Mouse (Mus musculus): ENCODE measurements at regions not wholly inside any gene's neighbourhood (a gene's known extent, or its start where the extent isn't known, plus 50 kb on each side); places are given as distances from the start of the nearest gene placed in this dataset.

GRCm38 (mm10) chr3:118418981-118419380 is 142.9 kb upstream of the Dpyd start:
- peak; percentile 2 for DNase-seq (ENCODE audit: low read depth)

- no peak for DNase-seq (ENCODE audit: low read depth)
Observed at GRCm38 (mm10) chr3:118421701-118422100, 140.2 kb upstream of the Dpyd start.

GRCm38 (mm10) chr3:118425748-118426147 is 136.2 kb upstream of the Dpyd start:
- DNase-seq (ENCODE audit: low read depth): no peak

GRCm38 (mm10) chr3:118428523-118428922 is 133.4 kb upstream of the Dpyd start:
- DNase-seq (ENCODE audit: low read depth): peak; percentile 47

GRCm38 (mm10) chr3:118429825-118430630 is 131.9 kb upstream of the Dpyd start:
- DNase-seq (ENCODE audit: low read depth): no peak

GRCm38 (mm10) chr3:118430631-118430906 is 131.4 kb upstream of the Dpyd start:
- DNase-seq (ENCODE audit: low read depth): no peak

- peak; percentile 17 for DNase-seq (ENCODE audit: low read depth)
Observed at GRCm38 (mm10) chr3:118431031-118431723, 130.8 kb upstream of the Dpyd start.

GRCm38 (mm10) chr3:118433441-118434021 is 128.4 kb upstream of the Dpyd start:
- DNase-seq (ENCODE audit: low read depth): no peak

- DNase-seq (ENCODE audit: low read depth): no peak
Observed at GRCm38 (mm10) chr3:118434311-118434710, 127.6 kb upstream of the Dpyd start.

- DNase-seq (ENCODE audit: low read depth): no peak
Observed at GRCm38 (mm10) chr3:118434847-118435246, 127.1 kb upstream of the Dpyd start.

GRCm38 (mm10) chr3:118435248-118435647 is 126.7 kb upstream of the Dpyd start:
- DNase-seq (ENCODE audit: low read depth): no peak

- no peak for DNase-seq (ENCODE audit: low read depth)
Observed at GRCm38 (mm10) chr3:118443742-118444332, 118.1 kb upstream of the Dpyd start.

- DNase-seq (ENCODE audit: low read depth): no peak
Observed at GRCm38 (mm10) chr3:118445360-118445759, 116.6 kb upstream of the Dpyd start.

GRCm38 (mm10) chr3:118459636-118460035 is 102.3 kb upstream of the Dpyd start:
- no peak for DNase-seq (ENCODE audit: low read depth)

- no peak for DNase-seq (ENCODE audit: low read depth)
Observed at GRCm38 (mm10) chr3:118465611-118466010, 96.3 kb upstream of the Dpyd start.

GRCm38 (mm10) chr3:118472215-118472799 is 89.6 kb upstream of the Dpyd start:
- DNase-seq (ENCODE audit: low read depth): no peak

- no peak for DNase-seq (ENCODE audit: low read depth)
Observed at GRCm38 (mm10) chr3:118478065-118478464, 83.9 kb upstream of the Dpyd start.

GRCm38 (mm10) chr3:118480515-118481248 is 81.2 kb upstream of the Dpyd start:
- DNase-seq (ENCODE audit: low read depth): no peak

GRCm38 (mm10) chr3:118485966-118486365 is 76.0 kb upstream of the Dpyd start:
- DNase-seq (ENCODE audit: low read depth): no peak

GRCm38 (mm10) chr3:118487408-118487807 is 74.5 kb upstream of the Dpyd start:
- no peak for DNase-seq (ENCODE audit: low read depth)

- DNase-seq (ENCODE audit: low read depth): no peak
Observed at GRCm38 (mm10) chr3:118491101-118491500, 70.8 kb upstream of the Dpyd start.

GRCm38 (mm10) chr3:118491871-118492270 is 70.1 kb upstream of the Dpyd start:
- DNase-seq (ENCODE audit: low read depth): no peak

Measured in 416B (cell line).